Mouse (Mus musculus) frontal cortex, adult (tissue): Measurements from ENCODE around the gene Chic2.

Source experiments
- ATAC-seq: cut with Nextera tagmentation; 2 replicates; pipeline ENCODE4 v1.9.2; 2017; ENCODE audit warnings: mild to moderate bottlenecking, moderate library complexity, mixed read lengths; ENCODE audit not compliant: low TSS enrichment

Gene Chic2

GRCm38 (mm10) chr5:75044310-75044904 is at the start of gene Chic2:
Chic2 (minus strand) TSS chr5:75044774.
- peak; percentile 86 for ATAC-seq

- ATAC-seq, result no peak
Measured at GRCm38 (mm10) chr5:75085906-75086305, 41.3 kb upstream of the Chic2 start.

GRCm38 (mm10) chr5:75085521-75085875 is 40.9 kb upstream of the Chic2 start:
- no peak for ATAC-seq

GRCm38 (mm10) chr5:75084871-75085520 is 40.4 kb upstream of the Chic2 start:
- no peak for ATAC-seq

GRCm38 (mm10) chr5:75084393-75084870 is 39.9 kb upstream of the Chic2 start:
- ATAC-seq, result no peak

GRCm38 (mm10) chr5:75083591-75084392 is 39.2 kb upstream of the Chic2 start:
- no peak for ATAC-seq

GRCm38 (mm10) chr5:75083061-75083460 is 38.5 kb upstream of the Chic2 start:
- no peak for ATAC-seq

- no peak for ATAC-seq
Measured at GRCm38 (mm10) chr5:75082439-75082838, 37.9 kb upstream of the Chic2 start.

GRCm38 (mm10) chr5:75079564-75079963 is 35.0 kb upstream of the Chic2 start:
- no peak for ATAC-seq

- no peak for ATAC-seq
Measured at GRCm38 (mm10) chr5:75077051-75077380, 32.4 kb upstream of the Chic2 start.

GRCm38 (mm10) chr5:75076326-75077050 is 31.9 kb upstream of the Chic2 start:
- ATAC-seq, result no peak

- no peak for ATAC-seq
Measured at GRCm38 (mm10) chr5:75075383-75075941, 30.9 kb upstream of the Chic2 start, which contains the start of gene Gsx2. Gsx2 (plus strand) TSS chr5:75075601.

- no peak for ATAC-seq
Measured at GRCm38 (mm10) chr5:75074537-75075382, 30.2 kb upstream of the Chic2 start.

GRCm38 (mm10) chr5:75074132-75074531 is 29.6 kb upstream of the Chic2 start:
- ATAC-seq, result no peak

- ATAC-seq, result no peak
Measured at GRCm38 (mm10) chr5:75073684-75074083, 29.1 kb upstream of the Chic2 start.

- no peak for ATAC-seq
Measured at GRCm38 (mm10) chr5:75073167-75073566, 28.6 kb upstream of the Chic2 start.

GRCm38 (mm10) chr5:75072532-75072931 is 28.0 kb upstream of the Chic2 start:
- no peak for ATAC-seq

GRCm38 (mm10) chr5:75071951-75072350 is 27.4 kb upstream of the Chic2 start:
- no peak for ATAC-seq

- ATAC-seq, result no peak
Measured at GRCm38 (mm10) chr5:75070656-75071375, 26.2 kb upstream of the Chic2 start.

GRCm38 (mm10) chr5:75070132-75070531 is 25.6 kb upstream of the Chic2 start:
- ATAC-seq, result no peak
